Mouse (Mus musculus): ENCODE measurements at regions not wholly inside any gene's neighbourhood (a gene's known extent, or its start where the extent isn't known, plus 50 kb on each side); places are given as distances from the start of the nearest gene placed in this dataset.

DNA sequence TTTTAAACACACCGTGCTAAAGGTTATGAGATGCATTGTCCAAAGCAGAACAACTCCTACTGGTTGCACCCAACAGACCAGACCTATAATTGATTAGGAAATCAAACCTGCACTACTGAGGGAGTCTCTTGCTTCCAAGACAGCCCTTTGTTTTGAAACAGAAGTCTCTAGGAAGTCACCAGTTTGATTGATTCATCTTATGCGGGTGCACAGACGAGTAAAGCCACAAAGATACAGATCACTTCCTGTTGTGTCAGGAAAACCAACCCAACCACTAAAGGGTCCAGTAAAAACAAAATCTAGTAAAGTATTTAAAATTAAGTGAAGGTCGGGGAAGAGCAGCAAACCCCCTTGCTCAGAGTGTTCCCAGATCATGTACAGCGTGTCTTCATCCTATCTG lies 58.3 kb upstream of the N6amt1 start:
- Histone ChIP-seq H3K4me3 (ENCODE audit: insufficient read depth in 1 of 2, low read depth in 1 of 2, low read length in 2 of 2, poor library complexity in 1 of 2, severe bottlenecking in 1 of 2) (no peak overlapping the region), H3K4me1 (ENCODE audit: control insufficient read depth in 2 of 2, insufficient read depth in 2 of 2, low read length in 2 of 2, poor library complexity in 1 of 2) (no peaks in the 10 kb centered on the region), H3K36me3 (ENCODE audit: control insufficient read depth, insufficient read depth, low read length, poor library complexity, severe bottlenecking) (no peaks in the 10 kb centered on the region), H3K27ac (ENCODE audit: insufficient read depth, low read depth, low read length, poor library complexity, severe bottlenecking) (no peak overlapping the region), H3K9me3 (ENCODE audit: control insufficient read depth, insufficient read depth, low read depth, low read length) (no peaks in the 10 kb centered on the region), H3K9ac (ENCODE audit: insufficient read depth, low read depth, low read length, poor library complexity, severe bottlenecking) (no peak overlapping the region)
- DNase-seq (ENCODE audit: low read depth, low spot score): no peak
- in situ Hi-C loops (cut with MboI; ENCODE audit: low sequenced_read_pairs in 2 of 2, unreplicated experiment in 2 of 2): no loop called here
- no peak for TF ChIP-seq ZC3H11A (IDR thresholded peaks at IDR 0.05; ENCODE audit: borderline replicate concordance, low read depth, low read length)
- no peak for TF ChIP-seq HCFC1 (IDR thresholded peaks at IDR 0.05; ENCODE audit: borderline replicate concordance, insufficient read depth, low read length)
- TF ChIP-seq CHD2 (IDR thresholded peaks at IDR 0.05; ENCODE audit: low read depth, low read length): no peak
- no peak for TF ChIP-seq MAFK (IDR thresholded peaks at IDR 0.05; ENCODE audit: insufficient read depth, low read depth, low read length)
- no peak for TF ChIP-seq ZNF384 (IDR thresholded peaks at IDR 0.05; ENCODE audit: low read depth, low read length)

DNA sequence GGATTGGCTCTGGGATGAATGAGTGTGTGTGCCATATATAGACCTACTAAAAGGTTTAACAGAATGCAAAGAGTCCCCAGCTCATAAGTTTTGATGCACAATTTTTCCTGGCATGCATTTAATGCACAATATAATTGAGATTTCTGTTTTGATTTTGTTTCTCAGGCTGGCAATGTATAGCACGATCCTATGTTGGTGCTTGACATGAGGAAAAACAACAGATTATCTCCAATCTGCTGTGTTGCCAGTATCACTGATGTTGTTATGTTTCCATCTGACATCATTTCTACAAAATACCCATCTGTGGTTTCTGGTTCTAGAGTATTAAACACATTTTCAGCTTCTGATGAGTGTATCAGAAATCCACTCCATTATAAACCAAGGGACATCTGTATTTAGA lies 61.2 kb upstream of the N6amt1 start:
- H3K9me3 ChIP-seq (ENCODE audit: control insufficient read depth, insufficient read depth, low read depth, low read length): no peaks in the 10 kb centered on the region
- no peak overlapping the region for H3K27ac ChIP-seq (ENCODE audit: insufficient read depth, low read depth, low read length, poor library complexity, severe bottlenecking)
- in situ Hi-C loops (cut with MboI; ENCODE audit: low sequenced_read_pairs in 2 of 2, unreplicated experiment in 2 of 2): no loop called here
- H3K4me1 ChIP-seq (ENCODE audit: control insufficient read depth in 2 of 2, insufficient read depth in 2 of 2, low read length in 2 of 2, poor library complexity in 1 of 2): no peaks in the 10 kb centered on the region
- H3K36me3 ChIP-seq (ENCODE audit: control insufficient read depth, insufficient read depth, low read length, poor library complexity, severe bottlenecking): no peaks in the 10 kb centered on the region
- no peak for TF ChIP-seq ZC3H11A (IDR thresholded peaks at IDR 0.05; ENCODE audit: borderline replicate concordance, low read depth, low read length)
- no peak for TF ChIP-seq ZNF384 (IDR thresholded peaks at IDR 0.05; ENCODE audit: low read depth, low read length)
- no peak for TF ChIP-seq CHD2 (IDR thresholded peaks at IDR 0.05; ENCODE audit: low read depth, low read length)
- H3K4me3 ChIP-seq (ENCODE audit: insufficient read depth in 1 of 2, low read depth in 1 of 2, low read length in 2 of 2, poor library complexity in 1 of 2, severe bottlenecking in 1 of 2): no peak overlapping the region
- DNase-seq (ENCODE audit: low read depth, low spot score): no peak
- no peak overlapping the region for H3K9ac ChIP-seq (ENCODE audit: insufficient read depth, low read depth, low read length, poor library complexity, severe bottlenecking)

DNA sequence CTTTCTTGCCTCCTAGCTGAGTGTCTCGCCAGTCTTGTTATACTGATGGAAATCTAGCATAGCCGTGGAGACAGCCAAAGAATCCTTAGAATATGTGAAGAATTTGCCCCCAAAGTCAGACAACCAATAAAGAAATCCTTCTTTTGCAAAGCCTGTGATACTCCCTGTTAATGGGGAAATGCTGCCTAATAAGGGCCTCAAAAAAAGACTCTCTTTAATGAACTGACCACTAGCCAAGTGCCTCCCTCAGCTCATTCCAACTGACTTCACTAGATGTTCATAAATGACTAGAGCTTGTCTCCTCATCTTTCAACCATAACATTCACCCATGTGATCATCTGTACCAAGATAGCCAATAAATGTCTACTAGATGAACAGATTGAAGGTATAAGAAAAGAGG lies 62.3 kb upstream of the N6amt1 start:
- Histone ChIP-seq H3K9me3 (ENCODE audit: control insufficient read depth, insufficient read depth, low read depth, low read length) (no peaks in the 10 kb centered on the region), H3K9ac (ENCODE audit: insufficient read depth, low read depth, low read length, poor library complexity, severe bottlenecking) (no peak overlapping the region), H3K27ac (ENCODE audit: insufficient read depth, low read depth, low read length, poor library complexity, severe bottlenecking) (no peak overlapping the region), H3K4me1 (ENCODE audit: control insufficient read depth in 2 of 2, insufficient read depth in 2 of 2, low read length in 2 of 2, poor library complexity in 1 of 2) (no peaks in the 10 kb centered on the region), H3K4me3 (ENCODE audit: insufficient read depth in 1 of 2, low read depth in 1 of 2, low read length in 2 of 2, poor library complexity in 1 of 2, severe bottlenecking in 1 of 2) (no peak overlapping the region), H3K36me3 (ENCODE audit: control insufficient read depth, insufficient read depth, low read length, poor library complexity, severe bottlenecking) (no peaks in the 10 kb centered on the region)
- in situ Hi-C loops (cut with MboI; ENCODE audit: low sequenced_read_pairs in 2 of 2, unreplicated experiment in 2 of 2): no loop called here
- DNase-seq (ENCODE audit: low read depth, low spot score): no peak
- no peak for TF ChIP-seq ZC3H11A (IDR thresholded peaks at IDR 0.05; ENCODE audit: borderline replicate concordance, low read depth, low read length)
- no peak for TF ChIP-seq ZNF384 (IDR thresholded peaks at IDR 0.05; ENCODE audit: low read depth, low read length)
- TF ChIP-seq CHD2 (IDR thresholded peaks at IDR 0.05; ENCODE audit: low read depth, low read length): no peak

DNA sequence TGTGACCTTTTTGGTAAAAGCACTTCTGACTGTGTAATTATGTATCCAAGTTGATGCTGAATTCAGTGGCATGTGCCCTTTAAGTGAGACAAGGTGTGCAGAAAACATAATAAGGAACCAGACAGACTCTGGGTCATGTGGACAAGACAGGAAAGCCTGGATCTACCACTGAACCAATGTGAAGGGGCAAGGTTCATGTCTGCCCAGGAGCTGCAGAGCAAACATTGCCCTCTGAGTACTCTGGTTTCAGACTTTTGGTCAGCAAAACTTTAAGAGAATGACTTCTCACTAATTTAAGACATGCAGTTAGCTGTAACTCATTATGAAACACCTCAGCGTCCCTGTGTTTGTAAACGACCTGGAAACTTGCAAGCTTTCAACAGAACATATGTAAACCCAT lies 68.3 kb upstream of the N6amt1 start:
- in situ Hi-C loops (cut with MboI; ENCODE audit: low sequenced_read_pairs in 2 of 2, unreplicated experiment in 2 of 2): no loop called here
- H3K4me3 ChIP-seq (ENCODE audit: insufficient read depth in 1 of 2, low read depth in 1 of 2, low read length in 2 of 2, poor library complexity in 1 of 2, severe bottlenecking in 1 of 2): no peak overlapping the region
- TF ChIP-seq MAFK (IDR thresholded peaks at IDR 0.05; ENCODE audit: insufficient read depth, low read depth, low read length): no peak

DNA sequence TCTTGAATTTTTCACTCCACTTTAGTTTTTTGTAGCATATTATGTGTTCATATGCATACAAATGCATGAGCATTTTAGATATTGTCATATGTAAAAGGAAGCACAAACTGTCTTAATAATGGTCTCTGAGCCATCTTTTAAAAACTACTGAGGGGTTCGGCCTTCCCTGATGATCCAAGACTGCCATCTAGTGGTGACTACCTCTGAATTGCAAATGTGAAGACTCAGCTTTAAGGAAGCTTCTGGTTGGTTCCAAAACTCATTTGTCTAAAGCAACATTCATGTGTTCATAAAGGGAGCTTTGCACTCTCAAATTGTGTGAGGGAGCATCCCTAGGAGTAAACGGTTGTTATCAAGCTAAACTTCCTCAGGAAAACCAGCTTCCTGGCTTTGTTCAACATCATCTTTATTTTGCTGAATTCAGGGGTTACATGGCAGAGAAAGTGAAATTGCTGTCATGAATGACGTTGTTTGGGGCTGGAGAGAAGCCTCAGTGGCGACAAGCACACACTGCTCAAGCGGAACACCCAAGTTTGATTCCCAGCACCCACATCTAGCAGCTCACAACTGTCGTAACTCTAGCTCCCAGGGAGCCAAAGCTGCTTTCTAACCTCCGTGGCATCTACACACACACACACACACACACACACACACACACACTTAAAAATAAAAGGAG lies 69.0 kb upstream of the N6amt1 start:
- TF ChIP-seq ZC3H11A (IDR thresholded peaks at IDR 0.05; ENCODE audit: borderline replicate concordance, low read depth, low read length) (no peak), CHD2 (IDR thresholded peaks at IDR 0.05; ENCODE audit: low read depth, low read length) (no peak), ZNF384 (IDR thresholded peaks at IDR 0.05; ENCODE audit: low read depth, low read length) (no peak), HCFC1 (IDR thresholded peaks at IDR 0.05; ENCODE audit: borderline replicate concordance, insufficient read depth, low read length) (no peak), MAFK (IDR thresholded peaks at IDR 0.05; ENCODE audit: insufficient read depth, low read depth, low read length) (no peak)
- no peak for DNase-seq (ENCODE audit: low read depth, low spot score)
- no peaks in the 10 kb centered on the region for H3K4me1 ChIP-seq (ENCODE audit: control insufficient read depth in 2 of 2, insufficient read depth in 2 of 2, low read length in 2 of 2, poor library complexity in 1 of 2)
- H3K9ac ChIP-seq (ENCODE audit: insufficient read depth, low read depth, low read length, poor library complexity, severe bottlenecking): no peak overlapping the region
- in situ Hi-C loops (cut with MboI; ENCODE audit: low sequenced_read_pairs in 2 of 2, unreplicated experiment in 2 of 2): no loop called here
- H3K4me3 ChIP-seq (ENCODE audit: insufficient read depth in 1 of 2, low read depth in 1 of 2, low read length in 2 of 2, poor library complexity in 1 of 2, severe bottlenecking in 1 of 2): no peak overlapping the region
- no peak overlapping the region for H3K27ac ChIP-seq (ENCODE audit: insufficient read depth, low read depth, low read length, poor library complexity, severe bottlenecking)
- H3K36me3 ChIP-seq (ENCODE audit: control insufficient read depth, insufficient read depth, low read length, poor library complexity, severe bottlenecking): no peaks in the 10 kb centered on the region
- H3K9me3 ChIP-seq (ENCODE audit: control insufficient read depth, insufficient read depth, low read depth, low read length): no peaks in the 10 kb centered on the region

More for the DNA sequence above, 68.3 kb upstream of the N6amt1 start:
- no peak for DNase-seq (ENCODE audit: low read depth, low spot score)
- no peak overlapping the region for H3K9ac ChIP-seq (ENCODE audit: insufficient read depth, low read depth, low read length, poor library complexity, severe bottlenecking)
- H3K9me3 ChIP-seq (ENCODE audit: control insufficient read depth, insufficient read depth, low read depth, low read length): no peaks in the 10 kb centered on the region
- H3K36me3 ChIP-seq (ENCODE audit: control insufficient read depth, insufficient read depth, low read length, poor library complexity, severe bottlenecking): no peaks in the 10 kb centered on the region
- H3K27ac ChIP-seq (ENCODE audit: insufficient read depth, low read depth, low read length, poor library complexity, severe bottlenecking): no peak overlapping the region
- H3K4me1 ChIP-seq (ENCODE audit: control insufficient read depth in 2 of 2, insufficient read depth in 2 of 2, low read length in 2 of 2, poor library complexity in 1 of 2): no peaks in the 10 kb centered on the region

All from ES-E14 (cell line).